Mouse (Mus musculus): ENCODE measurements around the gene Fmo1.

Gene Fmo1

DNA sequence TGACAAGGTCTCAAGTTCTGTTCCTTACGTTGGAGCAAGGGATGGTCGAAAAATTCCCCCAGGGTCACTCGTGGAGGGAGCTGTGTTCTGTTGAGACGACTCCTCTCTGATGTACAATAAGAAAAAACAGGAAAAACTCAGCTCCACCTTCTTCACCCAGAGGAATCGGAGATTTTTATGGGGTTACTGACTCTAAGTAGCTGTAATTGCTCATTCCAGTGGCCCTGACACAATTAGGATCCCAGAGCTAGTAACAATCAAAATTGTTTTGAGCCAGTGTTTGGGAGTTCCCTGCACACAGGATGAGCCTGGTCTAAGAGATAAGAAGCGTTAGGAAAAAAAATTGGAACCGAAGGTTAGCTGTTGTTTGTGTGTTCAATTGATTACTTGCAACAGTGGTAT lies at the start of gene Fmo1:
Gene Fmo1 (minus strand): TSS at position 331 of the 402 bp plus-strand sequence.
- no peak for DNase-seq

DNA sequence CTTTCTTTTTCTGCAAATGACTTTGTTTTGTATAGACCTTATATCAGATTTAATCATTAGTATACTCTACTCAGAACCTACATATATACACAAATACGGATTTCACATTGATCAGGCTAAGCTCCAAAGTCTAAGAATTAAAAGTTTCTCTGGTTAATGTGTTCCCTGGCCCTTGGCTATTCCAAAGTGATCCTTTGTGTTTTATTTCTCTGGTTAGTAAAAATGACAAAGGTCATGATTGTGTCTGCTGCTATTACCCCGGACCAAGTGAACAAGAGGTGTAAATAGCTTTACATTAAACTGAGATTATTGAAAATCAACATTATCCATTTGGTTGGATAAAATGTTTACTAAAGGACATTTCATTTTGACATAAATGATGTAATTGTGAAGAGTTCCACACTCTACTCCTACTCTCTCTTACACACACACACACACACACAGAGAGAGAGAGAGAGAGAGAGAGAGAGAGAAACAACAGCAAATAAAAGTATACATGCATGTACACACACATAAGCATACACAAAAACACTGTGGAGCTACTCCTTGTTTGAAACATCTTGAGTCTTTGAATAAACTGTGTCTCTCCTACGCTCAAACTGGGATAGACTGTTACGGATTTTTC lies 48.6 kb upstream of the Fmo1 start:
- no peak for DNase-seq

DNA sequence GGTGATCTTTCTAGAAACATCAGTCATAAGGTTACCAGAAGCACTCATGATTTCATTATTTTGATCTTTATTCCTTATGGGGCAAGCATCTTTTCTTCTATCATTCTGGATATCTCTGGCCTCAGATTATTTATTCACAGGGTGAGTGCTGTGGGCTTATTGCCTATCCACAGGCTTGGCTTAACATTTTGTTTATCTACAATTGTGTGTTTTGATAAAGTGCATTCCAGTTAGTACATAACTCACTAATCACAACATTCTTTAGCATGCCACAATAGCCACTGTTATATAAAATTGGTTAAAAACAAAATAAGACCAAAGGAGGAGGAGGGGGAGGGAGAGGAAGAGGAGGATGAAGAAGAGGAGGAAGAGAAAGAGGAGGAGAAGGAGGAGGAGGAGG lies 45.7 kb upstream of the Fmo1 start:
- DNase-seq, result no peak

DNA sequence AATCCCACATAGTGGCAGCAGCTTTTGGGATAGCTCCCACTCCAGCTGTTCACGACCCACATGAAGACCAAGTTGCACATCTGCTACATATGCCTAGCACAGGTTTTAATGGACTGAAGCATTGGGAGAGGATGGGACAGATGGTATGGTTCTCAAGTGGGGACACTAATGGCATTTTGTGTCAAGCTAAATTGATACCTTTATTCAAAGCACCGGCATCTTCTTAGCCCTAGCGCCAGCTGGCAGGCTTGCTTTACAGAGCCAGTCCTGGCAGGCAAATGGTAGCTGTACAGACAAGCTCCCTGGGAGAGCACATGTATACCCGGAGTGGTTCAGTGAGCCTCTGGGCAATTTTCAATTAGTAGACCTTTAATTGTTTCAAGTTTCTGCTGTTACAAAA lies 35.5 kb upstream of the Fmo1 start:
- no peak for DNase-seq

DNA sequence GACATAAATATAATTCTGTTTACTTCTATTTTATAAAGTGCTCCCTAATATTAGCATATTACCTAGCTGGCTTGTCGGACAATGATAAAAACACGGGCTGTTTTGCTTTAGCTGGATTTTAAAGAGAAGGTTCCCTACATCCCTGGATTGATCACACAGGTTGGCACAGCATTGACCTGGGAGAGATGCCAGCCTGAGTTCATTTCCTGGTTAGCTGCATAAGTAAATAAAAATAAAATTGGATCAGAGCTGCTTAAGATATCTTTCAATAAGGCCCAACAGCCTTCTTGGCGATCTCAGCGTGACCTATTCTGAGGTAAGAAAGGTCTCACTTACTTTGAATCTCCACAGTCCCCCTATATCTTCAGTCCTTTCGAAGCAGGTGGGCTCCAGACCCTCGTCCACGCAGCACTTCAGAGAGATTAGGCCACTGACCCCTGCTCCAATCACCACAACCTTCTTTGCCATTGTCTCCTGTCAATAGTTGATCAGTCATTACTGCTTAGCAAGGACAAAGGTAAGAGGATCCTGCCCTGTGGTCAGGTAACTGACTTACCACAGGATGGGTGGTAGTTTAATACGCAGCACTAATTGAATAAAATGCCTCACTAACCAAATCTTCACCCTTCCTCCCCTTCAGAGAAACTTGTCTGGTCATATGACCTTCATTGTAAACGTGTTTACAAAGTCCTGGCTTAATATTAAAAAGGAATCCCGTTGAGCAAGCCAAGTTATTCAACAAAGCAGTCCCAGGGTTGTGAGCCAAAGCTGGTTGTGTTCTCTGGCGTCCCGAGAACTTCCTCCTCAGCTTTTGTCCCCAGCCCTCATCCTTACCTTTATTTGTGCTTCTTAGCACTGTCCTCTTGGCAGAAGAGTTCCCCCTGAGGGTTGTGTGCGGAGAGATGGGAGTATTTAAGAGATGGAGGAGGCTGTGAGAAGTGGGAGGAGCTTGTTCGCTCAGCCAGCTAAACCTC lies 31.7 kb upstream of the Fmo1 start, which contains the start of gene Fmo2:
Gene Fmo2 (minus strand): TSS at position 889 of the 974 bp plus-strand sequence.
- DNase-seq, result no peak

DNA sequence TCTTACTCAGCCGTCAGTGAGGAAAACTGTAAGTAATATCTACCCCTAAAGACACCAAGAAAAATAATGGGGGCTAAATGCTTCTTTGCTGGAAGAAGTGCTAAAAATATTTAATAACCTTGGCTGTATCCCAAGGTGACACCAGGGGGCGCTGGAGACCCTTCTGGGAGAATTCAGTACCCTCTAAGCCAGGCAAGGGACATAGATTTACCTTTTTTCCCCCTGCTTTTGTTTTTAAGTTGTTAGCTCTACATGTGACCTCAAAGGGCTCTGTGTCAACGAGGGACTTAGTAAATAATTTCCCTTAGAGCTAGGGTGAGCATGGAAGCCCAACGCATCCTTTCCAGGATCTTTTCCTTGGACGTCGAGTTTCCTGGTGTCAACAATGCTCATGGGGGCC lies 29.5 kb upstream of the Fmo1 start:
- peak; percentile 48 for DNase-seq

DNA sequence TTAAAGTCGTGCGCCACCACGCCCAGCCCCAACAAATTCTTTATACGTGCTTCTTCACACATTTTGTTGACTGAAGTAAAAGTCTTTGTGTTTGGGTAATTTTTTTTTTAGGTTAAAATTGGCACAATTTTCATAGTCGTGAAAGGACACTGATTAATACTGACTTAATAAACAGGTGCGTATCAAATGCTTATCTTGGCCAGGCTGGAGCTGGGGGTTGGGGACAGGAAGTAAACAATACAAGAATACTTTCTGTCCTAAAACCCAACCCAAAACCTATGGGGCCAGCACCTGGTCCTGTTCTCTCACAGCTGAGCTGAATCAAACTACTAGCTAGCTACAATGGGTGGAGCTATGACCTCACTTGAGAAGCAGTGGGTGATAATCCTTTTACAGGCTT lies 26.6 kb upstream of the Fmo1 start:
- DNase-seq, result no peak

DNA sequence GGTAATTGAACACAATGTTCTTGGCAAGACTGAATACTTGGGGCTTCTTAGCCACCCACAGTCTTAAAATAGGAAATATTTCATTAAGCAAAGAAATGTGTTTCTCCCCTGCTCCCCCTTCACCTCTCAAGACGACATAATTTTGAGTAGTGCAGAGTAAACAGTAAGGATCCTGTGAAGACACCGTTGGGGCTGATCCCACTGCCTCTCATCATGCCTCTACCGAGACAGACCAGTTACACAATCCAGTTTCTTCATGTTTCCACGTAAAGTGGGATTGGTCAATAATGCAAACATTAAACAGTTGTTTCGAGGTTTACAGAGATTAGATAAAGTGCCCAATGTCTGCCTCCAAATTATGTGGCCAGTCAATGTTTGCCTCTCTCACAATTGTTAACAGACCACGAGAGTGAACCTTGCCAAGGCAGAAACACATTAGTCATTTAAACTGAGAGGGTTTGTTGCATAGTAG lies 25.6 kb upstream of the Fmo1 start:
- no peak for DNase-seq

DNA sequence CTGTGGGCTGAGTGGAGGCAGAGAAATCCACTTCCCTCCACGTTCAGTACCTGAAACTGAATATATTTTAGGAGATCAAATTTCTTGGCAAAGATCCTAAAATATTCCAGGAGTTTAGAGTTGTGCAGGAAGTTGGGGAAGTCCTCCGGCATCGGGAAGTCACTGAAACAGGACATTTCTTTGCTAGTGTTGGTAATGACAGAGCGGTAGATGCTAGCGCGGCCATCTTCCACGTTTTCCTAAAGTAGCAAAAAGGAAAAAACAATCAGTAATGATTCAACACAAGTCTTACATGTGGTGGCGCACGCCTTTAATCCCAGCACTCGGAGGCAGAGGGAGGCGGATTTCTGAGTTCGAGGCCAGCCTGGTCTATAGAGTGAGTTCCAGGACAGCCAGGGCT lies 22.2 kb upstream of the Fmo1 start:
- no peak for DNase-seq

DNA sequence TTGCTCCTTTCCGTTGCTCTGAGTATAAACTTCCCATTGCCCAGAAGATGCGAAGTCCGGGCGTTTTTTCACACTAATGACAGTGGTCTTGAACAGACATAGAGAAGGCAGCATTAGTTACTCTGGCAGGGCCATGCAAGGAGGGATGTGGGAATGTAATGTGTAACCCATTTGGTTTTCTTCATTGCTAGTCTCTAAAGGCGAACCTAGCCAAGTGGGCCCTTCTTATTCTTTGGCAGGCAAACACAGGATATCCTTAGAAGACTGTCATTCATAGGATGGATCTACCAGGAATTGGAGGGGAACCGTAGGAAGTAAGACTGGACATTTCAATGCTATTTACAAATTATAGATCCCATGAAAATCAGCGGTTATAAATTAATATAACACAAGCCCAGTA lies 21.2 kb upstream of the Fmo1 start:
- no peak for DNase-seq

DNA sequence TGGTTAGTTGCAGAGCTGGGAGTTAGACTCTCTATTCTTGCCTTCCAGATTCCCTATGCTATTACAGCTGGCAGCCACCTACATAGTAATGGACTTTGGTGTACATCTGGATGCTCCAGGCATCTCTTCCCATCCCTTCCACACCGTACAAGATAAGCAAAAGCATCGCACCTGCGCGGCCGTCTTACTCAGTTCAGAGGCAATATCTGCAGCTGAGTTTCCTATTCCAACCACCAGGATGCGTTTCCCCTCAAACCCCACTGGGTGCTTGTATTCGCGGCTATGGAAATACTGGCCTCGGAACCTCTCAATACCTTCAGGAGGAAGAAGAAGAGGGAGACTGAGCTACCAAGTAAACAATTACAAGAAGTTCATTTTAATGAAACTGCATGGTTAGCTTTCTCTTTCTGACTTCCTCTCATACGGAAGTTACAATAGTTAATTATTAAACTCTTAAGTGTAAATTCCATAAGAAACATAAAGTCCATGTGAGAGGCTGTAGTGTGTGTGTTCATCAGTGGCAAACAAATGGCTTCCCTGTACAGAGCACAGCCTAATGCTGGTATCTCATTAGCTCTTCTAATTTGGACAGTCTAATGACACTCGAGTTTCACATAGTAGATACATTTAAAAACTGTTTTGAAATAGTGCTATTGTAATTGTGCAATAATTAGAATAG lies 19.9 kb upstream of the Fmo1 start:
- no peak for DNase-seq

DNA sequence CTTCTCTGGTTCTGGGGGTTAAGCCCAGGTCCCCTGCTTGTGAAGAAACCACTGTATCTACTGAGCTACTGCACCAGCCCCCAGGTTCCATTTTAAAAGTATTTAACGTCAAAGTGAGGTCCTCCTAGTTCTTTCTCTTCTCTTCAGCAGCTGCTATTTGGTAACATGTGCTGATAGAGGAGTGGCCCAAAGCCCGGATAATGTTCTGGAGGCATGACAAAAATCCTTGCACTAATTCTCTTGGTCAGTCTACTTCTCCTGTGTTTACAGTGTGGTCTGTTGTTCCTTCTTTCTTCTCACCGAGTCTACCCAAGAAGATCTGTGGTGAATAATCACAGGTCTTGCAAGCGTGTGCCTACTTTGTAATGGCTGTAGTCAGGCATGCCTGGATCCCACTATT lies 16.3 kb upstream of the Fmo1 start:
- DNase-seq, result no peak

DNA sequence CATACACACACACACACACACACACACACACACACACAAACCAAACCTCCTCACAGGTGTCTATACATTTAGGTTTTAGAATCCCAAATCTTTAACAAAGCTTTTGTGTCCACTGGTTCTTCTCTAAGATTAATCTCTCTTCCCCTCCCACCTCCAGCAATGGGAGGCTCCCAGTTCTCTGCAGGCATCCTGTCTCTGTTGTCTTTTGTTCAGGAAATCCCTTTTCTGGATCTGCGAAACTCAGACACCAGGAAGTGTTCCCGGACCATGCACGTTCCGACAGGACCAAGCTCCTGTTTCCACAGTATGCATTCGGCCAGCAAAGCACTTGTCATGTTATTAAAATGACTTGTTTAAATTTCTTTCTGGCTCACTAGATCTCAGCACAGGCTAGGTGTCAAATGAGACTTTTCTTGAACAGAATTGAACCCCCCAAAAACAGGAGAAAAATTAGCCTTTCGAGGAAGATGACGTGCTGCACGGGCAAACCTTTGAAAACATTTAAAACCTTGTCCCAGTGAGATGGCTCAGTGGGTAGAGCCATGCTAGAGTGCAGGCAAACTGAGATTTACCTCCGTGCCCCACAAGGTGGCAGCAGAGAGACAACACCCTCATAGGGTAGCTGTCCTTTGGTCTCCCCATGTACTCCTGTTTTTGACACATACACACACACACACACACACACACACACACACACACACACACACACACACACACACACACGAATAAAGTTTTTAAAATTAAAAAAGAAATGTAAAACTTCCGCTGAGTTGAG lies 13.4 kb upstream of the Fmo1 start:
- peak; percentile 58 for DNase-seq

DNA sequence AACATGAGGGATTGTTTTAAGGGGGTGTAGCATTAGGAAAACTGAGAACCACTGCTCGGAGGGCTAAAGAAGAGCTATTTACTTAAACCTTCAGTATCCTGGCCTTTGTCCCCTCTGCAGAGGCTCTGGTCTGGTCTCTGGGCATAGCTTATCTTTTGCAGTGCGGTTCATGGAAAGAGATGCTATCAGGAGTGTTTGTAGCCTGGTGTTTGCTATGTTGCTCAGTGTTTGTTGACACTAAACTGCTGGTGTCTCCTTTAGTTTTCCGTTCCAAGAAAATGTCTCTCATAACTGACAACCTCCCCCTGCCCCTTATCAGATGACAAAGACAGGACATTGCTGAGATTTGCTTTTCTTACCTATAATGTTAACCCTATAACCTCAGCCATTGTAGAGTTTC lies 8.7 kb upstream of the Fmo1 start:
- DNase-seq, result no peak

DNA sequence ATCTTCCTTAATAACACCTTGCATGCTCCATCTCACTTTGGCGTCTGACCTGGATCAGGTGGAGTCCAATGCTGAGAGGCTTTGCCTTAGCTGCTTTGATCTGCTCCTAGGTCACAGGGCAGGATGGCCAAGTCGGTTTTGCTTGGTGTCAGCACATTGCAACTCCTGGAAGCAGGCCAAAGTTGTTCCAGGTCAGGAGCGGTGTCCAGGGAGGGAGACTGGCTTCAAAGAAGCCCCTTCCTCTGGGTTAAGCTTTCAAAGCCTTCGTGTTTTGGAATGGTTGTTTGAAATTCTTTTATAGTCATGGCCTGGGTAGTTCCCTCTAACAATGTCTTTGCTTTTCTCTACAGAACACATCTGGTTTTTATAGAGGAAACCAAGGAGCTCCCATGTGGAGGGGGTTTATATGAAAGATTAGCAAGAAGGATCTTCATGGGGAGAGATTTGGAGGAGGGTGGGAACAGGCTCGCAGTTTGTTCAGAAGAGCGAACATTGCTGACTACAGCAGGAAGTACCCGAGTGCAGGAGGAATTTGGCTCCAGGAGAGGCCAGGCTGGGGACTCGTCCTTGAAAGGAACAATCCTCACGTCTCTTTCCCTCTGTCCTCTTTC lies 5.4 kb upstream of the Fmo1 start:
- no peak for DNase-seq

DNA sequence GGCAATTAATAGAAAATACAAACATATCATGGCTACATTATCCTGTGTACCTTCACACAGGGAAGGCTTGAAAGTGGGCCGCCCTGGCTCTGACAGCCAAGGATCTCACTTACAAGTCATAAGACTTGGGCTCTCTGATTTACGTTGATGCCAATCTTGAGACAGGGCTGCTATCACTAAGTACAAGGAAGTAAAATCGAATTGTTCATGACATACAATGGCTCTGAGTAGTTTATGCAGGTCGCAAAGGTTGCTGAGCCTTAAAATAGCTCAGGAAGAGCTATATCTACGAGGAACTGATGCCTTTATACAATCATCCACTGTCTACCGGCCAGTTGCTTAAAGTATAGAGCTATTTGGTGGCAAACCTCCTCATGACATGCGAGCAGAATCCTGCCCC lies 4.6 kb upstream of the Fmo1 start:
- no peak for DNase-seq

DNA sequence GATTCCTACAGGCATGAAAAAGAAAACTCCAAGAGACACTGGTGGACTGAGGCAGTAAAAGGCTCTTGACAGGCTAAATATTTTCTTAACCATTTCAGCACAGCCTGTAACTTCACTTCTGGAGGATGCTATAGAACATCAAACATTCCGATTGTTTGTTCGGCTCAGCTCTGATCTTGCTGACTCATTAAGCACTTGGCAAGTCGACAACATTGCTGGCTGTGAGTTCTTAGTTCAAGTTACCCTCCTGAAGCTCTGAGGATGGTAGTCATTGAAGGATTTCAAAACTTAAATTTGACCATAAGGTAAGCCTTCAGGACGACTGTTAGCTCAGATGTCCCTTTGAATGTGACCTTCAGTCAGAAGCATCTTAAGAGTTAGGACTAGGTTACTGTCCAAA lies 986 bp upstream of the Fmo1 start:
- no peak for DNase-seq

DNA sequence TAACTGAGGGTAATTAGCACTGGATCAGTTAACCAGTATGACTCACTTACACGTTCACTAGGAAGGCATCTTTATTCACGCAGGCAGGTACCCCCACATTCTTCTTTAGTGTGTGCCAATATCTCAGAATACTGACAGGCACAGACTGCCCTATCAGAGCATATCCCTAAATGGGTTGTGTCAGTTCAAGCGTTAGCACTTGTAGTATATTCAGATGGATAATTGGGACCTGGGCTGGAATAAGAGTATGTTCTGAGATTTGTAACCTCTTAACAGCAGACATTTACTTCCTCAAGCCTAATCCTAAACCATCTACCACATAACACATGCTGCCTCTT lies 948 bp downstream of the Fmo1 start:
- DNase-seq, result no peak

DNA sequence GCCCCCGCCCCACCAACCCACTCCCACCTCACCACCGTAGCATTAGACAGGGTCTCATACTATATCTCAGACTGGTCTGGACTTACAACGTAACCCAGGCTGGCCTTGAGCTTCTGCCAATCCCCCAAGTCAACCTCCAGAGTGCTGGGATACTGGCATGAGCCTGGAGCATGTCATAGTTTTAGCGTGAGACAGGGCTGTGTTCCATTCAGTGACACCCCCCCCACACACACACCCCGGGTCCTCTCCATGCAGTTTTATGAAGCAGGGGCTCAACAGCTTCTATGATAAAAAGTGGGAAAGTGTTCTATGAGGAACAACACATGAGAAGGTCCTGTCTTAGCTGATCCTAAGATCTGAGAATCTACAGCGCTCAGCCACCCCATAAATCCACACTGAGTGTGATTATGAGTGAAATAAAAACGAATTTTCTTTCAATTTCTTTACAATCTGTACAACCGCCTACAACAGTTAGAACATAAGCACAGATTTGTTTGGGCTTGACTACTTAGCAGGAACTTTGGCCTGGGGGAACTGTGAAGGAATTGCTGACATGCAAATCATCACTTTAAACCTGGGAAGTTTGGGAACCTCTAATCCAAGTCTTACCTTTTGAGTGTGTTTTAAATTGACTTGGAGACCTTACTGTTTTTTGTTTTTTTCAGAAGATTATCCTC lies 1.5 kb downstream of the Fmo1 start:
- no peak for DNase-seq

DNA sequence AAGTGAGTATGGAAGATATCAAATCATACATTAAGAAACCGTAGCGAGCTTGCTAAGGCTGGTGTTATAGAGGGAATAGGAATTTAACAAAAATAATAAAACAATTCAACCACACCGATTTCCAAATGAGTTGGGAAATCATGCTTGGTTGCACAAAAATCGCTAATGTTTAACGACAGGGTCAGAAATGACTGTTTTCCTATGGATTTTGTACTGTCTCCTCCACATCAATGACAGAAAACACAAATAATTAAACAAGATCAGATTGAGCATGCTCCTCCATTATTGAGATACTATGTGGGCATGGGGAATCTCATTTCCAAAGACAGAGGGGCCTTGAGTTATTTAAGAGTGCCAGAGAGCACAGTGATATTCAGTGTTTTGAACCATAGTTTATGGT lies 2.1 kb downstream of the Fmo1 start:
- DNase-seq, result no peak

DNA sequence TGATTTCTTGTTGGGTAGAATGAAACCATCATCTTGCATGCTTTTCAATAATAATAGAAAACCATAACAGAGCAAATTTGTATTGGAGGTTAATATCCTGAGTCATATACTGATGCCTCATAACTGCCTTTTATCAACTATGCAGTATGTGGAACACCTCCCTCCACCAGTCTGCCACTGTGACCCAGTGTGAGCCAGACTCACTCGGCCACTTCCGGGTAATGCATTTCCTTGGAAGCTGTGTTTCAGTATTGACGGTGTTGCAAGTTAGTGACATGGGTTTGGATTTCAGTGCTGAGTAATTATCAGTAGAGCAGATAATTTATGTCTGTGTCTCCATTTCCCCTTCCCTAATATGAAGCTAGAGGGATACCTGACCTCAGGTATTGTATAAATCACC lies 2.8 kb downstream of the Fmo1 start:
- no peak for DNase-seq

DNA sequence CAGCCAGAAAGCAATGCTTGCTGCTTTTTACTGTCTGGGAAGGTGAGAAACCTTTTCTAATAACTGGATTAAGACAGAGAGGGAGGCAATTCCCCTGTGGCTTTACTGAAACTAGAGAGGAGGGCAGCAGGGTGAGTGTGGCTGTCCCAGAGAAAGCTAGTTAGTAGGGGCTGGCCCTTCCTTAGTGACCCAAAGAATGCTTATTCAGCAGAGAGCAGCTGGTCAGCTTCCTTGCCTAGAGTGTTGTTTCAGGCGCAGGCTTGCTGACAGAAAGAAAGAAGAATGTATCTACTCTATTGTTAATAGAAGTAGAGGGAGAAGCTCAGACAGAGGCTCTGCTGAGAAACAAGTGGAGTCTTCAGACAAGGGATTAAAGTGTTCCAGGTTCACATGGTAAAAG lies 4.1 kb downstream of the Fmo1 start:
- no peak for DNase-seq

Data from thymus, postnatal 14 days (tissue).